Mouse (Mus musculus) lung, postnatal 4 days (tissue): ENCODE measurements at regions not wholly inside any gene's neighbourhood (a gene's known extent, or its start where the extent isn't known, plus 50 kb on each side); places are given as distances from the start of the nearest gene placed in this dataset.

Experiments used
- DNase-seq, 2 experiments: peaks; one replicate each; pipeline ENCODE4 v3.0.0; 2021

GRCm38 (mm10) chr13:42518686-42519085, 161.7 kb upstream of the Phactr1 start:
- peak; percentile 42 to 50 for DNase-seq

DNA sequence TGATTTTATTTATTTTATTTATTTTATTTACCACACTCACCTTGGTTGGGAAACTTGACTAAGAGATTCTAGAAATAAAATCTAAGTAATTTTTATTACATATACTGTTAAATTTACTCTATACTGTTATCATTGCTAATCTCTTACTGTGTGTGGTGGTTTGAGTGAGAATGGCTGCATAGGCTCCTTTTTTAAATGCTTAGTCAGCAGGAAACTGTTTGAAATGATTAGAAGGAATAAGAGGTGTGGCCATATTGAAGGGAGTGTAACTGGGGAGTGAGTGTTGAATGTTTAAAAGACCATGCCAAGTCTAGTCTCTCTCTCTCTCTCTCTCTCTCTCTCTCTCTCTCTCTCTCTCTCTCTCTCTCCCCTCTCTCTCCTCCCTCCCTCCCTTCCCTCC, 157.9 kb upstream of the Phactr1 start:
- no peak for DNase-seq

DNA sequence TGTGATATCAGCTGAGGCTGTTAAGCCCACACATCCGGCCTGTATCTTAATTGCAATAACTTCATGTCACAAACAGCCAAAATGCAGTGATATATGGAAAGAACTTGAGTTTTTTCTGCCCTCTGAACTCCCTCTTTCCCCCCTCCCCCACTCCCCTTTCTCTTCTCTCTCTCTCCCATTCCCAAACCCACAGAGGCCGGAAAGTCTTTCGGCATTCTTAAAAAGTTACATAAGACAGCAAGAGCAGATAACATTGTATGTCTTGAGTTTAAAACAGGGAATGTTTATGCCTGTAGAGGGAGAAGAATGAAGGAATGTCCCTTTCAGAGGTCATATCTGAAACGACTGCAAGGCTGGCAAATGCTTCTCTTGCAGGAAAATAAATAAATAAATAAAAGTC, 154.3 kb upstream of the Phactr1 start:
- no peak for DNase-seq

DNA sequence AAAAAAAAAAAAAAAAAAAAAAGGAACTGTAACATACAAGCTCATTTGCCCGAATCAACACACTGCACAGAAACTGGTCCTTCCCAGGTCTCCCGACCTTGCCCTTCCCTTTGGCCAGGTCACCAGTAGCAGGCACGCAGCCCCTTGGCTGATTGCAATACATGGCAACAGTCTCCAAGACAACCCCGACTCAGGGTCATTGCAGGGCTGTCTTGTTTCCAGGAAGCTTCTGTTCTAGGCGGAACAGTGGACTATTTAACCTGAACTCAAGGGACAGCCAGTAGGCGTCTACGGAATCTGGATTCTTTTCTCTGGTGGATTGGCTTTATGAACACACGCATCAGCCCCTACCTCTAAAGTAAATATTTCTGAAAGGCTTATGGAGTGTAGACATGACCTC, 153.5 kb upstream of the Phactr1 start:
- peak; percentile 37 to 74 for DNase-seq

DNA sequence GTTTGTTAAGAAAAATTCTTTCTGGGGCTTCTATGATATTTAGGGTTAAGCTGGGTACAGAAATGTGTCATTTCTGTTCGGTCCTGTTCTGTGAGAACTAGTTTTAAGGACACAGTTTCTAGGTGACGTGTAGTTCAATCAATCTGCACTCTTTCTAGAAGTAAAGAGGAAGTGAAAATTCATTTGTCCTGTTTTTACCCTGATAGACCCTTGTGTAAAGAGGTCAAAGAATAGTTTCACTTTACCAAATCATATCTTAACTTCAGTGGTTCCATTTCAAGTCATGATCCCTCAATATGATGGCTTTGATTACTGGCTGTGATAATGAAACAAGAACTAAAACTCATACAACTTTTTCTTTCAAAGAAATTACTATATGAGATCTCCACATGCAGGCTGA, 152.3 kb upstream of the Phactr1 start:
- no peak for DNase-seq

GRCm38 (mm10) chr13:42536501-42537210, 143.8 kb upstream of the Phactr1 start:
- DNase-seq = no peak

GRCm38 (mm10) chr13:42538046-42538445, 142.4 kb upstream of the Phactr1 start:
- DNase-seq = no peak

DNA sequence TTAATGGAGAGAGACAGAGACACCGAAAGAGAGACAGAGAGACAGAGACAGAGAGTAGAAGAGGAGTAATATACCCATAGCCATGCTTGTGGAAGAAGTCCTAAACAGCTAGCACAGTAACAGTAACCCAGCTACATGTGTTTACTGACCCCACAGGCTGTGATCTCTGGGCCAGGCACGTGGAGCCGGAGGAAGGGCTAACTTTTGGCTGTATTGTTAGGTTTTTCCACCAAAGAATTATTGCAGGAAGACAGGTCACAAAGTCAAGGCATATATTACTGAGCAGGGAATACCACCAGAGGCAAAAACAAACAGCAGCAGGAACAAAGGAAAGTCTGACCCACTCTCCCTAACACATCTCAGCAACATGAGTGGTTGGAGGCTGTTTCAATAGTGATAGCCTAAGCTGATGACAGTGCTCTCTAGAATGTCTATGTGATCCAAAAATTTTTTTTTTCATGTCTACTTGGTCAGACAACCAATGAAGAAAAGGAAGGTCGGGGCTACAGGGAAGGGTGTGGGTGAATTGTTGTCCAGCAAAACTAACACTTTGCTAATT, 135.8 kb upstream of the Phactr1 start:
- DNase-seq = no peak

GRCm38 (mm10) chr13:42546389-42546788, 134.0 kb upstream of the Phactr1 start:
- no peak for DNase-seq

DNA sequence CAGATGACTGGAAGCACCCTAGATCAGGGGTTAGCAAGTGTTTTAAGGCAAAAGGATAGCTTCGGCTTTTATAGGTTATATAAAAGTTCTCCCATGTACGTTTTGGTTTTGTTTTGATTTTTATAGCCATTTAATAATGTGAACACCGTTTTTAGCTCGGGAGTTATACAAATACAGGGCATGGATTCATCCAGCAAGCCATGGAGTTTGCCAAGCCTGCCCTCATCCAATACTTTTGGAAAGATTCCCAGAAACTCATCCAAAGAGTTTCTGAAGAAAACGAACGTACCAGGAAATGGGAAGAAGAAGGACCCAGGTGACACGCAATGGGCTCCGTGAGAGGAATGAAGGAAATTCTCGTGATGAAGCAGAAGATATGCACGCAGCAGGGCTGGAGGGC, 133.6 kb upstream of the Phactr1 start:
- no peak for DNase-seq

- peak; percentile 8 to 28 for DNase-seq
These were observed 131.3 kb upstream of the Phactr1 start for GRCm38 (mm10) chr13:42549021-42549559.

DNA sequence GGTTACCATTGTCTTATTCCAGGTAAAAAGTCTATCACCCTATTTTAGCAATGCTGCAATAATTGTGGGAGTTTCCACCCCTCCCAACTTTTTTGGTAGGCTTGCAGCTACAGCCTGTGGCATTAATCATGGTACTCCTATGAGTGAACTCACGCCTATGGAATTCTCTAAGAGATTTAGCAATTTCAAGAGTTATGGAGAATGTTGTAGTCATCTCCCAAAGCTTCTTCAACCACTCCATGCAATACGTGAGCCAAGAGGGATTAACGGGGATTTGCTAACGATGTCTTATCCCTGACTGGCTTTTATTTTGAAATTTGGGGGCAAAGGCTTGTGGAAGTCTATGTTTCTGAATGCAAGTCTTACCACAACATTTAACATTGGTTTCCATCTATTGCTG, 125.5 kb upstream of the Phactr1 start:
- no peak for DNase-seq

DNA sequence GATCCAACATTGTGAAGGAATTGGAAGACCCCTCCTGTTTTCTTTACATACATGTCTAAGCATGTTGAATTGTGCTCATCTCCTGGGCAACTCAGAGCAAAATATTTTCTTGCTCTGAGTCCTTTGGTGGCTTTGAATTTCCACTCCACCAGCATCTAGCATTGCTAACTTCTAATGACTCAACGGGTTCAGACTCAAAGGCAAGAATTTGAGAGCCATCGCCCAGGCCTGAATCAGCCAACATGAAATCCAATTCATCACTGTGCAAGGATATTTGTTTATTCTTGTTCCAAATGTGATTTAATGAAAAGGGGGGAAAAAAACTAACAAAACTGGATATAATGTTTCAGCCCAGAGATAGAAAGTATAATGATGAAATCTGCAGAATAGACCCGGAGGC, 121.9 kb upstream of the Phactr1 start:
- DNase-seq = no peak

DNA sequence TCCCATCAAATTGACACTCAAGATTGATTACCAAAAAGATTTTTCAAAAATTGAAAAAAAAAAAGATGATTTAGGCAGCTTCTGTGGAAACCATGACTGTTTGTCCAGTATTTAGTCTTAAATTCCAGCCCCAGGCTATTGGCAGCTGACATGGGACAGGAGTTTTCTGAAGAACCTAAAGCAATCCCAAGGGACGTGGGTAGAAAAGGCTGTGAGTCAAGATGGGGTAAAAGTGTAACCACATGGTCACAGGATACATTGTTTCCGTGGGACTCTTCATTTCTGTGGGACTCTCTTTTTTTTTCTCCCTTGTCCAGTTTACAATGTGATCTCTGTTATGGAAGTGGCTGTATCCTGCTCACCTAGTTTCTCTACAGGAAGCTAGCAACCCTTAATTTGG, 119.0 kb upstream of the Phactr1 start:
- DNase-seq = no peak

DNA sequence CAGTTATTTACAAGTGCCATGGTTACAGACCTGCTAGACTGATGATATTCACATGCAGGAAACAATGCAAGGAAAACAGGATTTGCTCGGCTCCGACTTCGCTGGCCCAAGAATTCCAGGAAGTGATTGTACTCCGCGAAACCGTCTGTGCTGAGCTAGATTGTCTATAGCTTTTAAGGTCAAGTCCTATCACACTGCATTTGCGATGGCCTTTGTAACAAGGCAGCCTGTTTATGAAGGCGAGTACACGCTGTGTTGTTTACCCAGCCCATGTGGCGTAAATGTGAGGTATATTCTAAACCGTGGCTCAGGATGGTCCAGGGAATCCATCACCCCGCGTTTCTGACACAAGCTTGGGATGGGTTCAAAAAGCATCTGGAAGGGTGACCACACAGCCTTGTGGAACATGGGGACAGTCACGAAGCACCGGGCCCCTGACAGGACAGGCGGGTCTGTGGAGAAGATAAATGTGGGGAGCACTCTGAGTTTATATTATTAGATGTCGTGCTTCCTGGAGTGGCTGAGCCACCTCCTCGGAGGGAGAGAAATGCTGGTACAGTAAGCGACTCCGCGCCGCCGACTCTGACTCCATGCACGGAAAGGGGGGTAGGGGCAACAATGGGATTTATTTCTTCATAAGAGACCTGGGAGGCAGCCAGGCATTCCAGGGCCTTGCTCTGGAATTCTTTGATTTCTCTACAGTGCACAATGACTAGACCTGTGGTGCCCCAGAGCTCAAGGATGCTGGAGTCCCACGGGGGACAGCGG, 114.9 kb upstream of the Phactr1 start:
- DNase-seq = peak; percentile 61 to 83

GRCm38 (mm10) chr13:42570600-42571348, 109.6 kb upstream of the Phactr1 start:
- DNase-seq = no peak

GRCm38 (mm10) chr13:42574189-42574588, 106.2 kb upstream of the Phactr1 start:
- peak; percentile 15 to 26 for DNase-seq

DNA sequence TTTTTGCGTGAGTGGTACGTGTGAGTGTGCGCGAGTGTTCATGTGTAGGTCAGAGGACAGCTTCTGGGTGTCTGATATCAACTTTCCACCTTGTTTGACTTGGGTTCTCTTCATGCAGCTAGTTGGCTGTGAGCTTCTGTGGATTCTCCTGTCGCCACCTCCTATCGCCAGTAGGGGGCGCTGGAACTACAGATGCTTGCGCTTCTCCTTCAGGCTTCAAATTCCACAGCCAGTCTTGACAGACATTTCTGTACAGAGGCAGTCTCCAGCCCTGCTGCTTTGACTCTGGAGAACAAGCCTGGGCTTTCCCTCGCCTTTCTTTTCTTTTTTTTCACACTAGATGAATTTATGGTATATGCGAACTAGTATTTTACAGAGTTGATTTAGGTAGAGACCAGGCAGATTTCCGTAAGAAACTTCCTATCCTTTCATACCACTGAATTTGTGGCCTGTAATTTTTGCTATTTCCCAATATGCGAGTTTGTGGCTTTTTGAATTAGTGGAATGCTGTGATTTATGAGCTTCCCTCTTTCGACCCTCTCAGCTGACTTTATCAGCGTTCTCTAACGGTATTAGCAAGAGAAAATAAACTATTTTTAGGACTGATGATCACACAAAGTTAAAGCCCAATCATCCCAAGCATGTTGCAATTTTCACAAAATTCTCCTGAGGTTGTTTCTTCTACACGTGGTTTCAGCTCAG, 104.5 kb upstream of the Phactr1 start:
- peak; percentile 75 to 81 for DNase-seq

DNA sequence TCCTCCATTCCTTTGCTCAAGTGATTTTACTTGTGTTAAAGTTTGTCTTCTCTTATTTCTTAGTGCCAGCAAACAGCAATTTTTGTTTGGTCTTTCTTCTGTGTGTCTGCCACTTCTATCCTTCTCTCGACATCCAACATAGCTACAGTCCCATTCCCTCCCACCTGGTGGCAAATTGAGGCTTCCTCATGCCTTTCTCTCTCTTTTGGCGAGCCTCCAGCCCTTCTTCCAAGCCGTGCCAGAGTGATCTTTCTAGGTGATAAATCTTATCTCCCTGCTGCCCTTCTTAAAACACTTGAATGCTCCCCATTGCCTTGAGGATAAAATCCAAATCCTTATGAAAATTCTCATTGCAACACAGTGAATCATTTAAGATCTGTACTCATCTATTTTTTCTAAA, 101.0 kb upstream of the Phactr1 start:
- no peak for DNase-seq

- DNase-seq = no peak
These were observed 91.3 kb upstream of the Phactr1 start for GRCm38 (mm10) chr13:42589136-42589535.

DNA sequence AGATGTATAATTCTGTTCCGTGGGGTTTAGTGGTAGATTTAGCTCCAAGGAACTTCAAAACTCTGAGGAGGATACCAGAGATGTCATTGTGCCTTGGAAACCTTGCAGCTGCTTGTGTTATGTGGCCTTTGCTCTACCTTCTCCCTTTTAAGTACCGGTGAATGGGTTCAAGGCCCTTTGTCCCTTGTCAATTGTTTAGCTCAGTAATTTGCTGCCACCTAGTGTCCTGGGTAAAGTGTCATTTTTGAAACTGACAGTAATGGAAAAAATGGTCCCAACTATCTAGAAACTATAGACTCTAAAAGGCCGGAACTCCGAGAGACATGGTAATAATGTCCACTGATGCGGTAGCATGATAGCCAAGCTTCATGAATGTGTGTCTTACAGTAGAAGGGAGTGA, 90.8 kb upstream of the Phactr1 start:
- no peak for DNase-seq

- DNase-seq = no peak
These were observed 90.0 kb upstream of the Phactr1 start for GRCm38 (mm10) chr13:42590415-42590814.

DNA sequence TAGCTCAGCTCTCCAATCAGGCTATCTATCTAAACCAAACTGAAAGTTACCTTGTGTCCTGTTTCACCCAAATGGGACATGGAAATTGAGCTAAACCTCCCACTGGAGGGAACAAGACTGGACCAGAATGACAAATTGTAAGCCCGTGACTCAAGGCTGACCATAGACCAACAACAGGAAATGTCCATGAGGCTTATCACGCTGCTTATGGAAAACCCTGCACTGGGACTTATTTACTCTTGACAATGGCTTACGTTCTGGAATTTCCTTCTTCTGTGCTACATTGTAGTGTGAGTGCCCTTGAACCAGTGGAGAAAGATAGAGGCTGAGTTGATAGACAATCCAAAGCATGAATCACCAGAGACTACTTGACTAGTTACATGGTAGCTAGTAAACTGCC, 87.5 kb upstream of the Phactr1 start:
- DNase-seq = no peak
